Mouse (Mus musculus) spleen, adult 2 months (tissue): ENCODE measurements around the gene Oas1a.

ENCODE experiments used
- CTCF ChIP-seq: fragments of 200-500 bp; IDR thresholded peaks from 2 replicates; pipeline ENCODE4 v1.5.1; 2011; ENCODE audit warnings: mild to moderate bottlenecking, inconsistent platforms; ENCODE audit not compliant: insufficient read depth, insufficient read length, insufficient replicate concordance; ENCODE audit errors: extremely low read depth
- POLR2A ChIP-seq: fragments of 200-500 bp; IDR thresholded peaks from 2 replicates; pipeline ENCODE4 v1.6.1; 2011; ENCODE audit warnings: low read depth, low read length, inconsistent platforms

DNA sequence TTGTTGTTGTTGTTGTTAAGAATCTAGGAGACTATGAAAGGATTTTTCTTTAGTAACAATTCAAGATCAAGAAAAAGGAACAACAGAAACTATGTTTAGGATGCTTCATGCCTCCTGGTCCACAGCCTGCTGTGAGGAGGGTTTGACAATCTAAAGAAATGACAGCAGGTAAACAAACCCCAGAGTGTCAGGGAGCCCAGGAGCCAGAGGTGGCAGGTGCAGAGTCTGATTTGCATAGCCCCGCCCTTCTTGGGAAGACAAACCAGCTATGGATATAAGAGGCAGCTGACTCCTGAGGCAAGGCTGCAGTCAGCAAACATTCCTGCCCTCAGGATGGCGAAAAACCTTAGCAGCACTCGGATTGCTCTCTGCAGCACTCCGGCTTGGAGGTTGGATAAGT is 46.2 kb downstream of the Oas1a start, which contains the start of gene Oas1h:
- no peak for TF ChIP-seq POLR2A
- no peak for TF ChIP-seq CTCF
